Mouse (Mus musculus): ENCODE measurements around the gene Hist1h2bj. TPM values are rescaled to one million over a fixed set of nuclear protein-coding genes. Genes with fewer than 3 reads are reported as not detected.
"Not testable (repeated sequence)": the region's sequence is repeated elsewhere in the genome, so short reads cannot be mapped to it uniquely, and the experiment has no call there.

Gene Hist1h2bj
- polyA plus RNA-seq, 1 experiment from 2014 or later = 19.9 TPM

DNA sequence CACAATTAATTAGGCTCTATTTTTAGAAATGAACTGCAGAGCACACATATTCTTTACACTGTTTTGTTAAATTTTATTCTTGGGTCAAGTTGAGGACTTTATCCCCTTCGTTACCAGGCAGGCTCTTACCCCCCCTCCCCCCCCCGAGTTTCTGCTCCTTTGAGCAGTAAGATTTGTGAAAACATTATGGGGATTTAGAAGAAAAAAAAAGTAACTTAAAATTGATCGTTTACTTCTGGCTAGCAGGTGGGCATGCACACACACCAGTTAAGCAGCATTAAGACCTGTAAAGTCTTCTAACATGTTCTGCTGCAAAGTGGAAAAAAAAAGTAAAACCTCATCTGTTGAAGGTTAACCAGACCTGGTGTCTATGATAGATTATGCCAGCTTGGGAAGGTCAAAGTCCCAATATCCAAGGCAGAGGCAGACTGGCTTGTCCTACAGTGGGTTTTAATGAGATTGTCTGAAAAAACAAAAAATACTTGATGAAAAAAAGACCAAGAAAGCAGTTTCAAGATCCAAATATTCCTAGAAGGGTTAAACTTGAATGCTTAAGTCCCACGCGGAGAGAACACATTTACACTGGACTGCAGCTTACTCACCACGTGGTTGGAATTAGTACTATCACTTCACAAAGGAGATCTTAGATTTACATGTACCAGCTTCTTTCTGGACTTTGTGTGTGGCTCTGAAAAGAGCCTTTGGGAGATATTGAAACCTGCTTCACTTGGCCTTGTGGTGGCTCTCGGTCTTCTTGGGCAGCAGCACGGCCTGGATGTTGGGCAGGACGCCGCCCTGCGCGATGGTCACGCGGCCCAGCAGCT lies 8.4 kb upstream of the Hist1h2bj start:
- DNase-seq (ENCODE audit: low spot score) (peak; percentile 67), ATAC-seq (ENCODE audit: insufficient number of reproducible peaks, low FRiP score, low TSS enrichment, low read depth) (no peak)
- H3K27me3 ChIP-seq (ENCODE audit: control insufficient read depth, insufficient read depth, low read length) = no peaks in the 10 kb centered on the region
- peak overlapping the region; percentile 96 for H3K27ac ChIP-seq (replicated peaks; ENCODE audit: low read depth, low read length)
- H3K9ac ChIP-seq (ENCODE audit: low read length) = peak overlapping the region; percentile 90
- WGBS = 1% methylated on average over 9 of the region's 14 CpGs
- no peaks in the 10 kb centered on the region for H3K9me3 ChIP-seq (ENCODE audit: control insufficient read depth, low read length)
- H3K4me2 ChIP-seq (ENCODE audit: low read depth, severe bottlenecking) = peak overlapping the region; percentile 54
- peaks cover 7% of the 10 kb centered on the region for H3K4me1 ChIP-seq (ENCODE audit: control insufficient read depth, insufficient read depth, low read length)
- peak overlapping the region; percentile 37 for H3K4me3 ChIP-seq (ENCODE audit: low read depth, low read length)
- H3K36me3 ChIP-seq (ENCODE audit: control insufficient read depth, insufficient read depth, low read length) = no peaks in the 10 kb centered on the region

DNA sequence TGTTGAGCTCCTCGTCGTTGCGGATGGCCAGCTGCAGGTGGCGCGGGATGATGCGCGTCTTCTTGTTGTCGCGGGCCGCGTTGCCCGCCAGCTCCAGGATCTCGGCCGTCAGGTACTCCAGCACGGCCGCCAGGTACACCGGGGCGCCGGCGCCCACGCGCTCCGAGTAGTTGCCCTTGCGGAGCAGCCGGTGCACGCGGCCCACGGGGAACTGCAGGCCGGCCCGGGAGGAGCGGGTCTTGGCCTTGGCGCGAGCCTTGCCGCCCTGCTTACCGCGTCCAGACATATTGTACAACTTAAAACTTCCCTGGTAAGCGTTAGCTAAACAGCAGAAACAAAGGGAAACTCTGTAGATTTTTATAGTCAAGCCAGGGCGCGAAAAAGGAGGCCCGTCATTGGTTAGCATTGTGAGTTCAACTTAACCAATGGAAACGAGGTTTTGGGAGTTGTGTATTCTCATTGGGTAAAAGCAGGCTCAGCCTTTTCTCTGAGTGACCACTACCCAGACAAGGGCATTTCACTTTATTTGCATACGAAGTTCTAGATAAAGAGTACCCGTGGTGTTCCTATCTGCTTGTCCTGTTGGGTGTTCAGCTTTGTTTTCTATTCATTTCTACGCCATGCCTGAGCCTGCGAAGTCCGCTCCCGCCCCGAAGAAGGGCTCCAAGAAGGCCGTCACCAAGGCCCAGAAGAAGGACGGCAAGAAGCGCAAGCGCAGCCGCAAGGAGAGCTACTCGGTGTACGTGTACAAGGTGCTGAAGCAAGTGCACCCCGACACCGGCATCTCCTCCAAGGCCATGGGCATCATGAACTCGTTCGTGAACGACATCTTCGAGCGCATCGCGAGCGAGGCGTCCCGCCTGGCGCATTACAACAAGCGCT lies 7.5 kb upstream of the Hist1h2bj start, which contains the start of the genes Hist1h2ah and Hist1h2bk:
Gene Hist1h2ah (minus strand): TSS at position 302 of the 882 bp plus-strand sequence.
Gene Hist1h2bk (plus strand): TSS at position 604 of the 882 bp plus-strand sequence.
- H3K4me3 ChIP-seq (ENCODE audit: low read depth, low read length) = peak within 1 kb of the TSS; percentile 37
- ATAC-seq (ENCODE audit: insufficient number of reproducible peaks, low FRiP score, low TSS enrichment, low read depth) = peak; percentile 98

DNA sequence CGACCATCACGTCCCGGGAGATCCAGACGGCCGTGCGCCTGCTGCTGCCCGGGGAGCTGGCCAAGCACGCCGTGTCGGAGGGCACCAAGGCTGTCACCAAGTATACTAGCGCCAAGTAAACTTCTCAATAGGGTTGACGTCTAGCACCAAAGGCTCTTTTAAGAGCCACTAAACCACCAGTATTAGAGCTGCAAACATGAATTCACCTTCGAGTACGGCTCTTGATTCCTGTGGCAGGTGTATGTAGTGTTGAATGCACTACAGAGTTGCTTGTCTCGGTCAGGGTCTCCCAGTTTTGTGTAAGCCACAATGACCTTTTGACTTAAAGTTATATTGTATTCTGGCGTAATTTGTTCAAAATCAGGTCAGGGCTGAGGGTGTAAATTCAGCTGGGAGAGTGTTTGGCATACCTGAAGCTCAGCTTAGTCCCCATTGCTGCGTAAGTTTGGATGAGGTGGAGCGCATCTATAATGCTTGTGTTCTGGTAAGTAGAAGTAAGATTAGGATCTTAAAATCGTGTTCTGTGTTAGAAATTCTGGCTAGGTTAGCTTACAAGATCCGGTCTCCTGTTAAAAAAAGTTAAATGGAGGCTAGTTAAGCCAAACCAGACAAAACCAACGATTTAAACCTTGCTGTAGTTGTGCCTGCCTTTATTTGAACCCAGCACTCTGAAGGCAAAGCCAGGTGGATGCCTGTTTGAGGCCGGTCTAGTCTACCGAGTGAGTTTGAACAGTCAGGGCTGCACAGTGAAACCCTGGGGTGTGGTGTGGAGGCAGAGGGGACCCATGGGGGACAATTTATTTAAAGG lies 6.7 kb upstream of the Hist1h2bj start:
- Histone ChIP-seq H3K27ac (replicated peaks; ENCODE audit: low read depth, low read length) (peak overlapping the region; percentile 96), H3K4me3 (ENCODE audit: low read depth, low read length) (peak overlapping the region; percentile 37), H3K4me1 (ENCODE audit: control insufficient read depth, insufficient read depth, low read length) (peaks cover 7% of the 10 kb centered on the region), H3K9me3 (ENCODE audit: control insufficient read depth, low read length) (no peaks in the 10 kb centered on the region), H3K36me3 (ENCODE audit: control insufficient read depth, insufficient read depth, low read length) (no peaks in the 10 kb centered on the region), H3K4me2 (ENCODE audit: low read depth, severe bottlenecking) (peak overlapping the region; percentile 62), H3K27me3 (ENCODE audit: control insufficient read depth, insufficient read depth, low read length) (no peaks in the 10 kb centered on the region), H3K9ac (ENCODE audit: low read length) (peak overlapping the region; percentile 79)
- WGBS = 5% methylated on average over 17 of the region's 23 CpGs
- ATAC-seq (ENCODE audit: insufficient number of reproducible peaks, low FRiP score, low TSS enrichment, low read depth) (0 out of 2 replicates have a peak, but pooled peaks have one; percentile 0), DNase-seq (ENCODE audit: low spot score) (peak; percentile 76)

More for the DNA sequence above, 7.5 kb upstream of the Hist1h2bj start, which contains the start of the genes Hist1h2ah and Hist1h2bk:
- Histone ChIP-seq H3K9ac (ENCODE audit: low read length) (peak within 1 kb of the TSS; percentile 90), H3K27ac (replicated peaks; ENCODE audit: low read depth, low read length) (peak within 1 kb of the TSS; percentile 96), H3K4me2 (ENCODE audit: low read depth, severe bottlenecking) (peak within 1 kb of the TSS; percentile 62)
- H3K27me3 ChIP-seq (ENCODE audit: control insufficient read depth, insufficient read depth, low read length); H3K36me3 ChIP-seq (ENCODE audit: control insufficient read depth, insufficient read depth, low read length); H3K9me3 ChIP-seq (ENCODE audit: control insufficient read depth, low read length); H3K4me1 ChIP-seq (ENCODE audit: control insufficient read depth, insufficient read depth, low read length): not testable (repeated sequence)
- peak; percentile 89 for DNase-seq (ENCODE audit: low spot score)
- 0% methylated on average over 23 of the region's 69 CpGs for WGBS

DNA sequence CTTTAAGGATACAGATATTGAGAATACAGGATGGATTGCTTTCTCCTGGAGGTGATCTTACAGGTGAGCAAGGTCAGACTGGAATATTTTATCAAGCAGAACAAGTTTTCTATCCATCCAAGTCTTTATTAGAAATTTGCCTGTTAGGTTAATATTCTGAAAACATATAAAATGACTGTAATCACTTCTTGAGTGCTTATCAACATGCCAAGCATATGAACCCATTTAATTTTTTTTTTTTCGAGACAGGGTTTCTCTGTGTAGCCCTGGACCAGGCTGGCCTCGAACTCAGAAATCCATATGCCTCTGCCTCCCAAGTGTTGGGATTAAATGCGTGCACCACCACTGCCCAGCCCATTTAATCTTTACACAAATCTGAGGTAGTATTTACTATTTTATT lies 6.0 kb upstream of the Hist1h2bj start:
- Histone ChIP-seq H3K9me3 (ENCODE audit: control insufficient read depth, low read length) (no peaks in the 10 kb centered on the region), H3K36me3 (ENCODE audit: control insufficient read depth, insufficient read depth, low read length) (no peaks in the 10 kb centered on the region), H3K4me3 (ENCODE audit: low read depth, low read length) (peak overlapping the region; percentile 37; the same call in 1 of the 2 replicates), H3K27me3 (ENCODE audit: control insufficient read depth, insufficient read depth, low read length) (no peaks in the 10 kb centered on the region), H3K4me2 (ENCODE audit: low read depth, severe bottlenecking) (peak overlapping the region; percentile 62), H3K9ac (ENCODE audit: low read length) (peak overlapping the region; percentile 79), H3K27ac (replicated peaks; ENCODE audit: low read depth, low read length) (peak overlapping the region; percentile 96), H3K4me1 (ENCODE audit: control insufficient read depth, insufficient read depth, low read length) (peaks cover 7% of the 10 kb centered on the region)
- DNase-seq (ENCODE audit: low spot score) (no peak), ATAC-seq (ENCODE audit: insufficient number of reproducible peaks, low FRiP score, low TSS enrichment, low read depth) (no peak)
- 65% methylated on average over 3 of the region's 3 CpGs for WGBS

DNA sequence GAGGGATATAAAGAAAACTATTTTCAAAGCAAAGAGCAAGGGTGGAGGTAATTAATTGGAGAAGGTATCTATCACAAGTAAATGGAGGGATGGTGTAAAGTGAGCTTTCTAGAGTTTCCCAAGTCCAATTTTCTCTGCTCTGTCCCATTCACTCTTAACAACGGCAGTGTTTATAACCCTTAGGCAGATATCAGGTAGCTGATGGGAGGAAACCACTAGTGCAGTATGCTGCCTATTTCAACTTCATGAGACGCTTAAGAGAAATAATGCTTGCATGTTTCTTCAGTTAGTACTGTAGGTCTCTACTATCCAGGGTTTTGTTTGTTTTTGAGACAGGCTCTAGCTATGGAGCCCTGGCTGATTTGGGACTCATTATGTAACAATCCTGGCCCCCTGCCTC lies 5.6 kb upstream of the Hist1h2bj start:
- no peak overlapping the region for H3K9ac ChIP-seq (ENCODE audit: low read length)
- H3K27me3 ChIP-seq (ENCODE audit: control insufficient read depth, insufficient read depth, low read length) = no peaks in the 10 kb centered on the region
- H3K4me3 ChIP-seq (ENCODE audit: low read depth, low read length) = no peak overlapping the region
- H3K36me3 ChIP-seq (ENCODE audit: control insufficient read depth, insufficient read depth, low read length) = no peaks in the 10 kb centered on the region
- H3K4me2 ChIP-seq (ENCODE audit: low read depth, severe bottlenecking) = peak overlapping the region; percentile 20; the same call in 1 of the 2 replicates
- peak overlapping the region; percentile 56; the same call in 1 of the 2 replicates for H3K27ac ChIP-seq (replicated peaks; ENCODE audit: low read depth, low read length)
- ATAC-seq (ENCODE audit: insufficient number of reproducible peaks, low FRiP score, low TSS enrichment, low read depth) (no peak), DNase-seq (ENCODE audit: low spot score) (no peak)
- H3K9me3 ChIP-seq (ENCODE audit: control insufficient read depth, low read length) = no peaks in the 10 kb centered on the region
- WGBS = 67% methylated on average over 2 of the region's 2 CpGs
- H3K4me1 ChIP-seq (ENCODE audit: control insufficient read depth, insufficient read depth, low read length) = peaks cover 7% of the 10 kb centered on the region

DNA sequence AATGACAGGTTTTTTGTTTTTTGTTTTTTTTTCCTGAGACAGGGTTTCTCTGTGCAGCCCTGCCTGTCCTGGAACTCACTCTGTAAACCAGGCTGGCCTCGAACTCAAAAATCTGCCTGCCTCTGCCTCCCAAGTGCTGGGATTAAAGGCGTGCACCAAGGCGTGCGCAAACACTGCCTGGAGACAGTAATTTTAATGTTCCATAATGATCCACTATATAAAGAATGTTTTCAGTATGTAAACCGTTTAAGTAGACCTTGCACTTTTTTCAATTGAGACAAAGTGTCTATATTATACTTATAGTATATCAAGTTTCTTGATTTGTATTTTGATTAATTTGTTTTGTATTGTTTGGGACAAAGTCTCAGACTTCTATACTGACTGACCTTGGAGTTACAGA lies 3.6 kb upstream of the Hist1h2bj start:
- no peaks in the 10 kb centered on the region for H3K27me3 ChIP-seq (ENCODE audit: control insufficient read depth, insufficient read depth, low read length)
- H3K4me1 ChIP-seq (ENCODE audit: control insufficient read depth, insufficient read depth, low read length) = peaks cover 8% of the 10 kb centered on the region
- no peak overlapping the region for H3K9ac ChIP-seq (ENCODE audit: low read length)
- no peak overlapping the region for H3K4me3 ChIP-seq (ENCODE audit: low read depth, low read length)
- DNase-seq (ENCODE audit: low spot score) = no peak
- H3K4me2 ChIP-seq (ENCODE audit: low read depth, severe bottlenecking) = no peak overlapping the region
- WGBS = 67% methylated on average over 5 of the region's 5 CpGs
- no peak for ATAC-seq (ENCODE audit: insufficient number of reproducible peaks, low FRiP score, low TSS enrichment, low read depth)
- no peaks in the 10 kb centered on the region for H3K9me3 ChIP-seq (ENCODE audit: control insufficient read depth, low read length)
- H3K27ac ChIP-seq (replicated peaks; ENCODE audit: low read depth, low read length) = peak overlapping the region; percentile 88; the same call in 1 of the 2 replicates
- H3K36me3 ChIP-seq (ENCODE audit: control insufficient read depth, insufficient read depth, low read length) = no peaks in the 10 kb centered on the region

DNA sequence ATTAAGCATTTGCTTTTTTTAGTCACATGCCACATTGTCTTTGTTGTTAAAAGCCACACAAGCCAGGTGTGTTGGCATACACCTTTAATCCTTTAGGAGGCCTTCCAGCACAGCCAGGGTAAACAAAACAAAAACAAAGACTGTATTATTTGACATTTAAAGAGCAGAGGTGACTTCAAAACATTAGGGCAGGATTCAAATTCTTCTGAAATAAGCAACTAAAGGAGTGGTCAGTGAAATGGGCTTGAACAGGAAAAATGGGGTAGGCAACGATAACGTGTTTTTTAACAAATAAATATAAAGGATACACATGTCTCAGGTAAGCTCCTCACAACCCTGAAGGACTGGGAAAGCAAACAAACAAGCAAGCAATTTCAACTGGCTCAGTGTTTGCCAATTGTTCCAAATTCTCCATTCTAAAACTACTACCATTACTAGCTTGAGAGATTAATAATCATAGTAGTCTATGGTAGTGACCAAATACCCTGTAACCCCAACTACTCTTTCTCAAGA lies 3.0 kb upstream of the Hist1h2bj start:
- WGBS = 5% methylated on average over 2 of the region's 2 CpGs
- H3K4me1 ChIP-seq (ENCODE audit: control insufficient read depth, insufficient read depth, low read length) = peaks cover 10% of the 10 kb centered on the region
- no peaks in the 10 kb centered on the region for H3K36me3 ChIP-seq (ENCODE audit: control insufficient read depth, insufficient read depth, low read length)
- ATAC-seq (ENCODE audit: insufficient number of reproducible peaks, low FRiP score, low TSS enrichment, low read depth) (no peak), DNase-seq (ENCODE audit: low spot score) (no peak)
- H3K9ac ChIP-seq (ENCODE audit: low read length) = peak overlapping the region; percentile 65
- peak overlapping the region; percentile 33 for H3K4me3 ChIP-seq (ENCODE audit: low read depth, low read length)
- peak overlapping the region; percentile 69 for H3K4me2 ChIP-seq (ENCODE audit: low read depth, severe bottlenecking)
- H3K9me3 ChIP-seq (ENCODE audit: control insufficient read depth, low read length) = no peaks in the 10 kb centered on the region
- H3K27me3 ChIP-seq (ENCODE audit: control insufficient read depth, insufficient read depth, low read length) = no peaks in the 10 kb centered on the region
- H3K27ac ChIP-seq (replicated peaks; ENCODE audit: low read depth, low read length) = peak overlapping the region; percentile 88
